In genomic region chr5:5333916-5334315, GRCm38 (mm10) we compare ENCODE assay signal across 23 mouse cellular contexts.
DNase-seq lines count a peak whose midpoint lies in the region; ATAC-seq and TF ChIP-seq lines count a peak whose summit lies in the region.
"Had no signal": no experiment of that assay in that cellular context is flagged by ENCODE, and none has a peak within 500 bp of the region (broad histone marks: within the 10 kb centered on the region; RNA-seq: fewer than 3 reads in every experiment).

No protein-coding gene starts in this region.

- TF ChIP-seq CTCF in lung, adult 2 months (IDR thresholded peaks at IDR 0.05; ENCODE audit: insufficient read depth, low read length): no peak

- H3K79me2 ChIP-seq in macrophage (ENCODE audit: inconsistent target): peaks cover 74% of the 10 kb centered on the region

- no peak for ATAC-seq in heart, embryonic 12.5 days (ENCODE audit: insufficient number of reproducible peaks, low FRiP score)
- peak; percentile 75 for ATAC-seq in monocyte, adult 5-6 weeks (replicated peaks; ENCODE audit: insufficient number of reproducible peaks, low FRiP score, low TSS enrichment, poor library complexity, severe bottlenecking)
- ATAC-seq: forebrain, embryonic 13.5 days; forebrain, embryonic 16.5 days; Patski had no signal

- peak; percentile 51 for DNase-seq in heart, adult 11 months
- no peak for DNase-seq in liver
- DNase-seq in lung, adult 2 months: no peak
- DNase-seq: adrenal gland, postnatal 14 days; B cell, adult 2 months; cerebellum, adult 11-12 months; cerebellum, adult 8-10 months; cerebellum, postnatal 10 days; cerebellum, postnatal 36 days; gastrocnemius, postnatal 10 days; heart, adult 2 months had no signal

- H3K4me3 ChIP-seq in heart, embryonic 12.5 days: no peak overlapping the region
- no peak overlapping the region for H3K4me3 ChIP-seq in macrophage (ENCODE audit: inconsistent target)
- H3K4me3 ChIP-seq in lung, adult 2 months (replicated peaks; ENCODE audit: extremely low read depth, low read depth, low read length): no peak overlapping the region
- H3K4me3 ChIP-seq: forebrain, embryonic 10.5 days; forebrain, embryonic 13.5 days; heart, adult 2 months; heart, embryonic 10.5 days; hindbrain, embryonic 12.5 days; hindbrain, embryonic 15.5 days had no signal

- no peaks in the 10 kb centered on the region for H3K27me3 ChIP-seq in heart, embryonic 12.5 days (replicated peaks)
- H3K27me3 ChIP-seq: CH12.LX; forebrain, embryonic 13.5 days; hindbrain, embryonic 12.5 days; hindbrain, embryonic 15.5 days; Patski had no signal

- no peak overlapping the region for H3K4me2 ChIP-seq in heart, embryonic 12.5 days
- H3K4me2 ChIP-seq: forebrain, embryonic 13.5 days; hindbrain, embryonic 12.5 days; hindbrain, embryonic 15.5 days had no signal

- 81% methylated on average over 8 of the region's 8 CpGs for WGBS in heart, embryonic 12.5 days
- 54% methylated on average over 8 of the region's 8 CpGs for WGBS in macrophage (ENCODE audit: missing documents)
- WGBS in lung, adult 2 months: 71% methylated on average over 8 of the region's 8 CpGs

- no peaks in the 10 kb centered on the region for H3K4me1 ChIP-seq in heart, embryonic 12.5 days (replicated peaks)
- no peaks in the 10 kb centered on the region; the same call in 1 of the 2 replicates for H3K4me1 ChIP-seq in lung, adult 2 months (ENCODE audit: control insufficient read depth, insufficient read depth, low read length)
- H3K4me1 ChIP-seq: forebrain, embryonic 10.5 days; forebrain, embryonic 13.5 days; hindbrain, embryonic 12.5 days; hindbrain, embryonic 15.5 days had no signal

- H3K9ac ChIP-seq in heart, embryonic 12.5 days: no peak overlapping the region
- H3K9ac ChIP-seq: forebrain, embryonic 13.5 days; hindbrain, embryonic 12.5 days; hindbrain, embryonic 15.5 days had no signal

- H3K9me3 ChIP-seq in heart, embryonic 12.5 days (replicated peaks): no peaks in the 10 kb centered on the region
- H3K9me3 ChIP-seq: G1E; heart, embryonic 10.5 days; hindbrain, embryonic 12.5 days; hindbrain, embryonic 15.5 days had no signal

- H3K27ac ChIP-seq in heart, embryonic 12.5 days (ENCODE audit: poor library complexity, severe bottlenecking): no peak overlapping the region
- H3K27ac ChIP-seq in macrophage: peak overlapping the region; percentile 24
- H3K27ac ChIP-seq: forebrain, embryonic 10.5 days; forebrain, embryonic 13.5 days; heart, adult 2 months; heart, embryonic 10.5 days; hindbrain, embryonic 12.5 days; hindbrain, embryonic 15.5 days had no signal

- TF ChIP-seq POLR2A in lung, adult 2 months (IDR thresholded peaks at IDR 0.05; ENCODE audit: borderline replicate concordance, extremely low read depth, low read depth, low read length): no peak

- no peaks in the 10 kb centered on the region for H3K36me3 ChIP-seq in heart, embryonic 12.5 days
- H3K36me3 ChIP-seq in macrophage (ENCODE audit: inconsistent target): no peaks in the 10 kb centered on the region
- H3K36me3 ChIP-seq: forebrain, embryonic 10.5 days; G1E; hindbrain, embryonic 12.5 days; hindbrain, embryonic 15.5 days had no signal
